Mouse (Mus musculus): Measurements from ENCODE around the gene Dnlz.

DNA sequence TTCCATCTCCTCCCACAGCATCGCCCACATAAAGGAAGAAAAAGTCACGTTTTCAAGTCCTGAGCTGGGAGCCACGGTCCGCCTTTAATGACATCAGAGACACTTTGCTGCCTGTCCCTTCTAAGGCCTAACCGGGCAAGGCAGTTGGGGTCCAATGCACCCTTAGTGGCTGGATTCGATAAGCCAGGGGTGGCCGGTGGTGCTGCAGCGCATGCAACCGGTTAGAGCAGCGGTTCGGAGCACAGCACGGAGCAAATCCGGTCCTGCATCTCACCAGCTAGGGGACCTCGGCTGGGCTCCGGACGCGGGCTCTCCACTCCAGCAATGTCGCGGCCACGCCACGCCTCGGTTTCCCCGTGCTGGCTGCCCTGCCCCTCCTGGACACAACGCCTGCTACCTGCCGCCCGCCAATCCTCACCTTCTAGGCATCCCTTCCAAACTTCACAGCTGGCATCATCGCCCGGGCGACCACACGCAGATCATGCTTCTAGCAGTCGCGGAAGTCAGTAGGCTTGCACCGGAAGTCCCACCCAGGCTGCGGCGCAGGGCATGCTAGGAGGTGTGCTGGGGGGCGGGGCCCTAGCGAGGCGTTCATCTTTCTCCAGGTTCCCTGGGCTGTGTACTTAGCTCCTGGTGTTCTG is 28.3 kb upstream of the Dnlz start, which contains the start of gene Snapc4:
- TF ChIP-seq CTCF (IDR thresholded peaks at IDR 0.05; ENCODE audit: low read depth, low read length) (no peak), POLR2A (IDR thresholded peaks at IDR 0.05; ENCODE audit: borderline replicate concordance, low read depth, low read length) (no peak)

Data from bone marrow macrophage, adult 2 months (primary cell).